Mouse (Mus musculus) urinary bladder, adult 18-20 months (tissue): Measurements from ENCODE around the gene Gdi2.
A peak's percentile ranks its signal among the peaks of the same experiment; 100 is the strongest.
"Not testable (repeated sequence)": the region's sequence is repeated elsewhere in the genome, so short reads cannot be mapped to it uniquely, and the experiment has no call there.

Experiments used
- DNase-seq, 2 experiments: peaks; one replicate each; pipeline ENCODE4 v3.0.0; 2022; ENCODE audit warnings: low spot score in 2 of 2, mixed read lengths in 2 of 2

Gdi2 gene

GRCm38 (mm10) chr13:3537594-3538222, at the start of gene Gdi2:
Gdi2 (plus strand) TSS chr13:3538063.
- DNase-seq, result peak; percentile 92

- no peak for DNase-seq
These were observed 42.3 kb upstream of the Gdi2 start for GRCm38 (mm10) chr13:3495526-3495925.

- not testable (repeated sequence) for DNase-seq
These were observed 36.8 kb upstream of the Gdi2 start for GRCm38 (mm10) chr13:3501014-3501413.

GRCm38 (mm10) chr13:3515351-3515750, 22.5 kb upstream of the Gdi2 start:
- not testable (repeated sequence) for DNase-seq

- DNase-seq, result not testable (repeated sequence)
These were observed 18.5 kb upstream of the Gdi2 start for GRCm38 (mm10) chr13:3519357-3519756.

- not testable (repeated sequence) for DNase-seq
These were observed 17.9 kb upstream of the Gdi2 start for GRCm38 (mm10) chr13:3519994-3520393.

GRCm38 (mm10) chr13:3523459-3523858, 14.4 kb upstream of the Gdi2 start:
- DNase-seq, result no peak

- no peak for DNase-seq
These were observed 13.9 kb upstream of the Gdi2 start for GRCm38 (mm10) chr13:3523946-3524345.

GRCm38 (mm10) chr13:3525611-3526051, 12.2 kb upstream of the Gdi2 start:
- no peak for DNase-seq

- DNase-seq, result no peak
These were observed 11.5 kb upstream of the Gdi2 start for GRCm38 (mm10) chr13:3526328-3526727.

- DNase-seq, result no peak
These were observed 7.4 kb upstream of the Gdi2 start for GRCm38 (mm10) chr13:3530451-3530850.

GRCm38 (mm10) chr13:3531176-3531575, 6.7 kb upstream of the Gdi2 start:
- DNase-seq, result not testable (repeated sequence)

- DNase-seq, result no peak
These were observed 6.1 kb upstream of the Gdi2 start for GRCm38 (mm10) chr13:3531692-3532320.

GRCm38 (mm10) chr13:3532451-3532850, 5.4 kb upstream of the Gdi2 start:
- DNase-seq, result no peak

GRCm38 (mm10) chr13:3534146-3534545, 3.7 kb upstream of the Gdi2 start:
- no peak for DNase-seq

GRCm38 (mm10) chr13:3538223-3538968, 533 bp downstream of the Gdi2 start:
- DNase-seq, result peak; percentile 62 to 65

- DNase-seq, result no peak
These were observed 1.2 kb downstream of the Gdi2 start for GRCm38 (mm10) chr13:3538969-3539562.

GRCm38 (mm10) chr13:3540166-3540565, 2.3 kb downstream of the Gdi2 start:
- no peak for DNase-seq

GRCm38 (mm10) chr13:3541159-3541782, 3.4 kb downstream of the Gdi2 start:
- DNase-seq, result no peak

- DNase-seq, result no peak
These were observed 6.4 kb downstream of the Gdi2 start for GRCm38 (mm10) chr13:3544077-3544874.

- no peak for DNase-seq
These were observed 7.1 kb downstream of the Gdi2 start for GRCm38 (mm10) chr13:3544925-3545324.
